Mouse (Mus musculus) limb, embryonic 14.5 days (tissue): ENCODE measurements around the gene Rrp7a. TPM values are rescaled to one million over a fixed set of nuclear protein-coding genes. Genes with fewer than 3 reads are reported as not detected.

Source experiments
- ATAC-seq: fragments of 200-750 bp; cut with Nextera tagmentation; 2 replicates; pipeline ENCODE4 v1.8.0; 2017; ENCODE audit warnings: low read depth, moderate number of reproducible peaks, moderate TSS enrichment; ENCODE audit not compliant: low FRiP score
- DNase-seq: peaks from one replicate; pipeline ENCODE4 v3.0.0-alpha.2; 2015; ENCODE audit warnings: low spot score
- H3K27ac ChIP-seq: fragments of 300-500 bp; sonication (generic); replicated peaks from 2 replicates; pipeline ENCODE4 v1.5.1; 2014; ENCODE audit warnings: low read depth, mild to moderate bottlenecking, low read length, moderate library complexity, mixed read lengths
- H3K27me3 ChIP-seq: fragments of 300-500 bp; sonication (generic); 2 replicates; pipeline ENCODE4 v1.6.1; 2014; ENCODE audit warnings: low read length, mixed read lengths; ENCODE audit not compliant: control insufficient read depth, insufficient read depth
- H3K36me3 ChIP-seq: fragments of 300-500 bp; sonication (generic); 2 replicates; pipeline ENCODE4 v1.6.1; 2014; ENCODE audit warnings: mild to moderate bottlenecking, low read length, moderate library complexity, mixed read lengths; ENCODE audit not compliant: control insufficient read depth, insufficient read depth
- H3K4me1 ChIP-seq: fragments of 300-500 bp; sonication (generic); 2 replicates; pipeline ENCODE4 v1.6.1; 2014; ENCODE audit warnings: antibody characterized with exemption, low read length, mixed read lengths; ENCODE audit not compliant: control insufficient read depth, insufficient read depth
- H3K4me2 ChIP-seq: fragments of 300-500 bp; sonication (generic); replicated peaks from 2 replicates; pipeline ENCODE4 v1.6.1; 2014; ENCODE audit warnings: low read depth, mild to moderate bottlenecking, low read length, moderate library complexity; ENCODE audit not compliant: severe bottlenecking
- H3K4me3 ChIP-seq: fragments of 300-500 bp; sonication (generic); replicated peaks from 2 replicates; pipeline ENCODE4 v1.5.1; 2014; ENCODE audit warnings: low read length
- H3K9ac ChIP-seq: fragments of 300-500 bp; sonication (generic); 2 replicates; pipeline ENCODE4 v1.6.1; 2014; ENCODE audit warnings: mild to moderate bottlenecking, low read depth, low read length, moderate library complexity; ENCODE audit not compliant: severe bottlenecking
- H3K9me3 ChIP-seq: fragments of 300-500 bp; sonication (generic); 2 replicates; pipeline ENCODE4 v1.6.1; 2016; ENCODE audit warnings: low read length; ENCODE audit not compliant: control insufficient read depth
- POLR2A ChIP-seq: fragments of 200-500 bp; IDR thresholded peaks from 2 replicates; pipeline ENCODE4 v1.8.0; 2012; ENCODE audit warnings: inconsistent platforms, mild to moderate bottlenecking, moderate library complexity, borderline replicate concordance; ENCODE audit not compliant: insufficient read depth, insufficient read length; ENCODE audit errors: extremely low read depth
- WGBS: fragments of 180-500 bp; shearing (Covaris S2); extraction: QIAGEN DNeasy Blood & Tissue Kit; methylation state at CpG from one replicate; pipeline ENCODE4 v1.1.7; 2014; 5-methylcytosine and 5-hydroxymethylcytosine counted together
- polyA plus RNA-seq, 2 experiments: library from polyadenylated mRNA; depleted of rRNA in 1 of 2; stranded (reverse) in 1 of 2; unstranded in 1 of 2; fragments of >200 nt; fragmentation: Nextera tagmentation in 1 of 2; extraction: Ambion mirVana in 1 of 2; gene quantifications; 2 replicates each; pipeline versions ENCODE4 v1.2.1 to v1.2.3; 2012 to 2014

The Rrp7a gene
- polyA plus RNA-seq, 2 experiments = 60.9 to 82.1 TPM

DNA sequence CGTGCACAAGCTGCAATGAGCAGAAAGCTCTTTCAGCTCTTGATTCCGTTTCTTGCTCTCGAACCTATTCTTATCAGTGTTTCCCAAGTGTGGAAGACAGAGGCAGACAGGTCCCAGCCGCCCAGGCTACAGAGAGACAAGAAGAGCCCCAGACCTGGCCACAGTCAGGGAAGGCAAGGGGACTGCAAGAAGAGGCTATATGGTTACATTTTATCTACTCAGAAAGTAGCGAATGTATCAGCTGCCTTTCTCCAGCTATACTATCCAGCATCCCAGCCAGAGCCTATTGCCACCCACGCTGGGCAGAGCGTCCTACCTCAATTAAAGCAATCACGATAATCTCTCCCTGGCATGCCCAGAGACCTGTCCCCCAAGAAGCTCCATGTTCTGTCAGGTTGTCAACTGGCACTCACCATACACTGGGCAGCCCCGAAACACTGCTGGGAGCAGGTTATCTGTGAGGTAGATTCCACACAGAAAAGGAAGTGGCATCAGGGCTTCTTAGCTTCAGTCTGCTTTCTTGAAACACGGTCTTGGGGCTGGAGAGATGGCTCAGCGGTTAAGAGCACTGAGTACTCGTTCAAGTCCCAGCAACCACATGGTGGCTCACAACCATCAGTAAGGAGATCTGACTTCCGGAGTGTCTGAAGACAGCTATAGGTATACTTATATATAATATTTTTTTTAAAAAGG lies 35.8 kb downstream of the Rrp7a start:
- Histone ChIP-seq H3K4me3 (no peak overlapping the region), H3K4me2 (no peak overlapping the region), H3K9ac (no peak overlapping the region), H3K27me3 (no peaks in the 10 kb centered on the region), H3K9me3 (no peaks in the 10 kb centered on the region), H3K36me3 (no peaks in the 10 kb centered on the region), H3K4me1 (peaks cover 11% of the 10 kb centered on the region), H3K27ac (no peak overlapping the region)
- ATAC-seq (no peak), DNase-seq (no peak)
- WGBS = 83% methylated on average over 13 of the region's 13 CpGs
- TF ChIP-seq POLR2A = no peak

DNA sequence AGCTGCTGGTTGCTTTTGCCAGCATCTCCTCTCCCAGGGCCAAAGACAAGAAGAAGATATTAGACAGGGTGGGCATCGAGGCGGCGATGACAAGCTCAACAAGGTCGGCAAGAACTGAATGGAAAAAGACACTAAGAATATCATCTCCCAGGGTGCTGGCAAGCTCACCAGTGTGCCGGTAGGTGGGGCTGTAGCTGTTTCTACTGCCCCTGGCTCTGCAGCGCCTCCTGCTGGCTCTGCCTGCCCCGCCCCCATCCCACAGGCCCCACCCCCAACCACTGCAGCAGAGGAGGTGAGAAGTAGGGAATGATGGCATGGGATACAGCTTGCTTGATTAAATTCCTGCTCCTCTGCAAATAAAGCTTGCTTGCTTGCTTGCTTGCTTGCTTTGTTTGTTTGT lies 36.7 kb downstream of the Rrp7a start:
- DNase-seq (no peak), ATAC-seq (no peak)
- Histone ChIP-seq H3K4me3 (no peak overlapping the region), H3K4me1 (peaks cover 11% of the 10 kb centered on the region), H3K9me3 (no peaks in the 10 kb centered on the region), H3K27ac (no peak overlapping the region), H3K36me3 (no peaks in the 10 kb centered on the region), H3K9ac (no peak overlapping the region), H3K4me2 (no peak overlapping the region), H3K27me3 (no peaks in the 10 kb centered on the region)
- no peak for TF ChIP-seq POLR2A
- WGBS = 46% methylated on average over 7 of the region's 7 CpGs

DNA sequence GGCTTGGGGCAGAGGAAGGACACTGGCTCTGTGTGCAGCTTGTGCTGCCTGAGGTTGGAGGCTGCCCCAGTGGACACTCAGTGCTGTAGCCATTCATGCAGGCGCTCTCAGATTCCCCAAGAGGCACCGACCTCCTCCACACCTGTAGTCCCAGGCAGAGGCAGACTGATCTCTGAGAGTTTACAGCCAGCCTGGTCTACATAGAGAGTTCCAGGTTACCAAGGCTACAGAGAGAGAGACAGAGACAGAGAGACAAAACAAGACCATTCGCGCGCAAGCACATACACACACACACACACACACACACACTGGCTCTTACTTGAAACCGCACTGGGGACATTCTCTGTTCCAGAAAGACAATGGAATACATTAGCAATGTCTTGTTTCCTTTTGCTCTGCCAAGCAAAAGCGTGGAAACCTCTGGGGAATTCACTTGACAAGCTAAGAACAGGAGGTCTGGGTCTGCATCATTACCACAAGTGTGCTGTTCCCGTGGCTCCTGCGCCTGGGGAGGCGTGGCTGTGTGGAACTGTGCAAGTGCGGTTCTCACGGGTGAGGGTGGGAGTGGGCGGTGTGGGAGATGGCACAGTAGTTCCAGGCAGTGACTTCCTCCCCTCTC lies 38.5 kb downstream of the Rrp7a start:
- DNase-seq = peak; percentile 47
- no peak overlapping the region for H3K27ac ChIP-seq

DNA sequence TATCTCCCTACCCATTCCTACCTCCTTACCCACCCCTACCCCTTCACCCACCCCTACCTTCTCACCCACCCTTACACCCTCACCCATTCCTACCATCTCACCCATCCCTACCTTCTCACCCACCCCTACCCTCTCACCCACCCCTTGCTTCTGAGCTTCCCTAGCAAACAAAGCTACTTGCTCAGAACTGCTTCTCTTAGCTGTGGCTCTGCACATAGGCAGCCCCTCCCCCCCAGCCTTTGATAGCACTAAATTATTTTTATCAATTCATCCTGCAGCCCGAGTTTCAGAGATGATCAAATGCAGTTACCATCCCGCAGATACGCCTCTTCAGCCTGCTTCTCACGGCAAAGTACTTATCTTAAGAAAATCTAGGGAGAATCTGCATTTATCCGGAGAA lies 39.1 kb downstream of the Rrp7a start:
- Histone ChIP-seq H3K9ac (no peak overlapping the region), H3K9me3 (no peaks in the 10 kb centered on the region), H3K27me3 (no peaks in the 10 kb centered on the region), H3K4me3 (no peak overlapping the region), H3K36me3 (no peaks in the 10 kb centered on the region), H3K27ac (no peak overlapping the region), H3K4me1 (0 out of 2 replicates have a peak, but pooled peaks cover 3% of the 10 kb centered on the region), H3K4me2 (no peak overlapping the region)
- DNase-seq (no peak), ATAC-seq (no peak)
- WGBS = 65% methylated on average over 5 of the region's 5 CpGs
- no peak for TF ChIP-seq POLR2A

More for the DNA sequence above, 38.5 kb downstream of the Rrp7a start:
- Histone ChIP-seq H3K27me3 (no peaks in the 10 kb centered on the region), H3K9ac (no peak overlapping the region), H3K4me2 (no peak overlapping the region), H3K9me3 (no peaks in the 10 kb centered on the region), H3K4me1 (peaks cover 8% of the 10 kb centered on the region), H3K4me3 (no peak overlapping the region), H3K36me3 (no peaks in the 10 kb centered on the region)
- WGBS = 70% methylated on average over 13 of the region's 13 CpGs
- no peak for ATAC-seq
- no peak for TF ChIP-seq POLR2A

DNA sequence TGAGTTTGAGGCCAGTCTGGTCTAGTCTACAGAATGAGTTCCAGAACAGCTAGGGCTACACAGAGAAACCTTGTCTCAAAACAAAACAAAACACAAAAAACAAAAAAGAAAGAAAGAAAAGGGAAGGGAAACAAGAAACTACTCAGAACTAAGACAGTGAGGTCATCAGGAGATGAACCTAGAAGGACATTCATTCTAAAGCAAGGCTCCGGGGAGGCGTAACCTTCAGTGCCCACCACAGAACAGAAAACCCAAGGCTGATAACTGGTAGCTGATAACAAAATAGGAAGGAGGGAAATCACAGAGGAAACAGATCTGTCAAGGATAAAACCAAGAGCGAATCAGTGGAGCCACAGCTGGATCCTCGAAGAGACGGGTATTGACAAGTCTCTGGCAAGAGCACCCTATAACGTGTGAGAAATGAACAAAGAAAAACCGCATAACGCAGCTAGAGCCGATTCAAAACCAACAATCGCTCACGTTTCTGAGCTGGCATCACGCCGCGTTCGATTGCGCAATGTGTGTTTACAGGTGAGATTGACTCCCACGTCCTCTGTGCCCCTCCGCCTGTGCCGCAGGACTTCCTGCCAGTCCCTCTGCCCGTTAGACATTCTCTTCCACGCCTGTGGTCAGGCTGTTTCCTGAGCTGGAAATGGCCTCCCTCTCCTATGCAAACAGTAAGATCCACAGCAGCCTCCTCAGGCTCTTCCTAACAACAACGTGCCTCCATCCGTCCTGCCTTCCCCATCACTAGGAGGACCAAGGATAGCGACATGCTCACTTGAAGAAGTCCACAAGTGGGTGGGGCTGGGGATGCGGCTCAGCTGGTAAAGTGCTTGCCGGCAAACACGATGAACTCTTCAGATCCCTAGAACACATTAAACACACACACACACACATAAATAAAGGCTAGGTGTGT lies 46.7 kb downstream of the Rrp7a start:
- DNase-seq = no peak
- no peaks in the 10 kb centered on the region for H3K27me3 ChIP-seq
- peaks cover 4% of the 10 kb centered on the region; the same call in 1 of the 2 replicates for H3K9me3 ChIP-seq
- no peak for TF ChIP-seq POLR2A
- 66% methylated on average over 27 of the region's 27 CpGs for WGBS
- H3K4me1 ChIP-seq = peaks cover 4% of the 10 kb centered on the region; the same call in 1 of the 2 replicates
- no peak for ATAC-seq
- H3K4me3 ChIP-seq = no peak overlapping the region
- H3K36me3 ChIP-seq = no peaks in the 10 kb centered on the region
- H3K27ac ChIP-seq = no peak overlapping the region
- no peak overlapping the region for H3K9ac ChIP-seq
- no peak overlapping the region for H3K4me2 ChIP-seq
